Mouse (Mus musculus): ENCODE measurements around the gene Slc2a4.

DNA sequence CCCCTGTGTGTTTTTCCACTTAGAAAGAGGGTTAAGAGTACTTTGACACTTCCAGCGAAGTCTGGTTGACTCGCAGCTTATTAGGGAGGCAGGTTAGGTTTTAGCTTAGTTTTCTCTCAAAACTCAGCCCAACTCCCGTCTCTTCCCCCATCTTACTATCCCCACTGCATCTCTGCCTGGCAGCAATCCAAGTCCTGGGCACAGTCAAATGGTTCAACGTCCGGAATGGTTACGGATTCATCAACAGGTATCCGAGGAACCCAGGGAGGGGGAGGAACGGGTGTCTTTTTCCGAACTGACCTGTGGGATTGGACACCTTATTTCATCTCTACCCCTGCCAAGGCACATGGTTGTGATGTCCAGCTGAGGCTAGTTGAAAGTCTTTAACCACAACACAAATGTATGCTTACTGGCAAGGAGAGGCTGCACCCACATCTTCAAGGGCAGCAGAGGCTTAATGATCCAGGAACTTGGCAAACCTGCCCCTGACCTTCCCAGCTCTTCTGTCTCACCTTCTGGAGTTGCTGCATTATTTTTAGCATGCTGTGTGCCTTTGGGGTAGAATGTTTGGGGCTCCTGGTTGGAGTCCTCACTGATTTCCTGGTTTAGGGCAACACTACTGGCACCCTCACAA lies 11.2 kb downstream of the Slc2a4 start:
- no peak for TF ChIP-seq CTCF (IDR thresholded peaks at IDR 0.05; ENCODE audit: low read depth)
- TF ChIP-seq EP300 (IDR thresholded peaks at IDR 0.05; ENCODE audit: low read depth) = no peak

All from liver, embryonic 14.5 days (tissue).